Mouse (Mus musculus) forebrain, embryonic 11.5 days (tissue): ENCODE measurements at regions not wholly inside any gene's neighbourhood (a gene's known extent, or its start where the extent isn't known, plus 50 kb on each side); places are given as distances from the start of the nearest gene placed in this dataset.
"Not testable (repeated sequence)": the region's sequence is repeated elsewhere in the genome, so short reads cannot be mapped to it uniquely, and the experiment has no call there.

Experiments
- ATAC-seq: fragments of 200-750 bp; cut with Nextera tagmentation; replicated peaks from 2 replicates; pipeline ENCODE4 v1.8.0; 2017; ENCODE audit warnings: moderate TSS enrichment; ENCODE audit not compliant: low FRiP score
- DNase-seq: peaks from one replicate; pipeline ENCODE4 v3.0.0-alpha.2; 2017; ENCODE audit warnings: low spot score
- H3K27ac ChIP-seq: fragments of 300-500 bp; sonication (generic); 2 replicates; pipeline ENCODE4 v1.5.1; 2014; ENCODE audit warnings: low read depth, low read length
- H3K27me3 ChIP-seq: fragments of 300-500 bp; sonication (generic); 2 replicates; pipeline ENCODE4 v1.6.1; 2014; ENCODE audit warnings: mild to moderate bottlenecking, low read length, mixed read lengths; ENCODE audit not compliant: control insufficient read depth, insufficient read depth
- H3K36me3 ChIP-seq: fragments of 300-500 bp; sonication (generic); 2 replicates; pipeline ENCODE4 v1.6.1; 2014; ENCODE audit warnings: mild to moderate bottlenecking, low read length, moderate library complexity, mixed read lengths; ENCODE audit not compliant: control insufficient read depth, insufficient read depth
- H3K4me1 ChIP-seq: fragments of 300-500 bp; sonication (generic); replicated peaks from 2 replicates; pipeline ENCODE4 v1.6.1; 2014; ENCODE audit warnings: low read length, mixed read lengths; ENCODE audit not compliant: control insufficient read depth, insufficient read depth
- H3K4me2 ChIP-seq: fragments of 300-500 bp; sonication (generic); 2 replicates; pipeline ENCODE4 v1.6.1; 2014; ENCODE audit warnings: low read depth, mild to moderate bottlenecking, low read length, moderate library complexity, mixed read lengths; ENCODE audit not compliant: severe bottlenecking
- H3K4me3 ChIP-seq: fragments of 300-500 bp; sonication (generic); 2 replicates; pipeline ENCODE4 v1.5.1; 2014; ENCODE audit warnings: low read depth, low read length
- H3K9ac ChIP-seq: fragments of 300-500 bp; sonication (generic); 2 replicates; pipeline ENCODE4 v1.6.1; 2014; ENCODE audit warnings: low read length
- H3K9me3 ChIP-seq: fragments of 300-500 bp; sonication (generic); 2 replicates; pipeline ENCODE4 v1.6.1; 2016; ENCODE audit warnings: low read length, mixed read lengths; ENCODE audit not compliant: control insufficient read depth
- WGBS: fragments of 180-500 bp; shearing (Covaris S2); extraction: QIAGEN DNeasy Blood & Tissue Kit; methylation state at CpG from one replicate; pipeline ENCODE4 v1.1.7; 2014; 5-methylcytosine and 5-hydroxymethylcytosine counted together

GRCm38 (mm10) chr8:98680065-98680464 is 736.2 kb downstream of the Cdh8 start:
- 94% methylated on average over 2 of the region's 2 CpGs for WGBS
- DNase-seq (no peak), ATAC-seq (no peak)
- Histone ChIP-seq H3K4me3 (no peak overlapping the region), H3K9ac (no peak overlapping the region), H3K36me3 (no peaks in the 10 kb centered on the region), H3K4me1 (no peaks in the 10 kb centered on the region), H3K27me3 (no peaks in the 10 kb centered on the region), H3K4me2 (no peak overlapping the region), H3K27ac (no peak overlapping the region), H3K9me3 (no peaks in the 10 kb centered on the region)

GRCm38 (mm10) chr8:98659287-98659686 is 757.0 kb downstream of the Cdh8 start:
- Histone ChIP-seq H3K9me3 (no peaks in the 10 kb centered on the region), H3K9ac (no peak overlapping the region), H3K36me3 (no peaks in the 10 kb centered on the region), H3K27me3 (no peaks in the 10 kb centered on the region), H3K4me2 (no peak overlapping the region), H3K4me1 (no peaks in the 10 kb centered on the region), H3K27ac (no peak overlapping the region), H3K4me3 (no peak overlapping the region)
- no peak for DNase-seq
- no peak for ATAC-seq
- 67% methylated on average over 2 of the region's 2 CpGs for WGBS

GRCm38 (mm10) chr8:98652316-98652715 is 764.0 kb downstream of the Cdh8 start:
- not testable (repeated sequence) for H3K9me3 ChIP-seq, DNase-seq, H3K4me2 ChIP-seq, H3K27ac ChIP-seq, H3K36me3 ChIP-seq, ATAC-seq, H3K27me3 ChIP-seq, H3K9ac ChIP-seq, H3K4me1 ChIP-seq, H3K4me3 ChIP-seq
- WGBS = 91% methylated on average over 4 of the region's 4 CpGs

- Histone ChIP-seq H3K4me1 (no peaks in the 10 kb centered on the region), H3K4me3 (no peak overlapping the region), H3K36me3 (no peaks in the 10 kb centered on the region), H3K27me3 (no peaks in the 10 kb centered on the region), H3K4me2 (no peak overlapping the region), H3K9me3 (no peaks in the 10 kb centered on the region), H3K27ac (no peak overlapping the region), H3K9ac (no peak overlapping the region)
- 76% methylated on average over 1 of the region's 1 CpGs for whole genome bisulfite sequencing
- DNase-seq (no peak), ATAC-seq (no peak)
Measured at GRCm38 (mm10) chr8:98651010-98651409, 765.3 kb downstream of the Cdh8 start.

- WGBS = 88% methylated on average over 5 of the region's 5 CpGs
- Histone ChIP-seq H3K4me3 (no peak overlapping the region), H3K36me3 (no peaks in the 10 kb centered on the region), H3K9me3 (no peaks in the 10 kb centered on the region), H3K27ac (no peak overlapping the region), H3K4me1 (no peaks in the 10 kb centered on the region), H3K27me3 (no peaks in the 10 kb centered on the region), H3K4me2 (no peak overlapping the region), H3K9ac (no peak overlapping the region)
- no peak for DNase-seq
- ATAC-seq = no peak
Measured at GRCm38 (mm10) chr8:98628151-98628550, 788.1 kb downstream of the Cdh8 start.

- ATAC-seq (no peak), DNase-seq (no peak)
- WGBS = 86% methylated on average over 4 of the region's 4 CpGs
- Histone ChIP-seq H3K27me3 (no peaks in the 10 kb centered on the region), H3K27ac (no peak overlapping the region), H3K4me1 (no peaks in the 10 kb centered on the region), H3K4me3 (no peak overlapping the region), H3K9ac (no peak overlapping the region), H3K36me3 (no peaks in the 10 kb centered on the region), H3K9me3 (no peaks in the 10 kb centered on the region), H3K4me2 (no peak overlapping the region)
Measured at GRCm38 (mm10) chr8:98613834-98614428, 802.3 kb downstream of the Cdh8 start.

GRCm38 (mm10) chr8:98572597-98573514 is 843.4 kb downstream of the Cdh8 start:
- Histone ChIP-seq H3K27me3 (no peaks in the 10 kb centered on the region), H3K9ac (no peak overlapping the region), H3K9me3 (no peaks in the 10 kb centered on the region), H3K4me2 (no peak overlapping the region), H3K27ac (no peak overlapping the region), H3K4me3 (no peak overlapping the region), H3K36me3 (no peaks in the 10 kb centered on the region), H3K4me1 (no peaks in the 10 kb centered on the region)
- no peak for DNase-seq
- 46% methylated on average over 6 of the region's 6 CpGs for WGBS
- peak; percentile 84 for ATAC-seq

- DNase-seq (no peak), ATAC-seq (no peak)
- Histone ChIP-seq H3K9me3 (no peaks in the 10 kb centered on the region), H3K9ac (no peak overlapping the region), H3K4me2 (no peak overlapping the region), H3K4me3 (no peak overlapping the region), H3K36me3 (no peaks in the 10 kb centered on the region), H3K4me1 (no peaks in the 10 kb centered on the region), H3K27ac (no peak overlapping the region), H3K27me3 (no peaks in the 10 kb centered on the region)
- WGBS = 78% methylated on average over 5 of the region's 5 CpGs
Measured at GRCm38 (mm10) chr8:98566661-98567060, 849.6 kb downstream of the Cdh8 start.

- DNase-seq (no peak), ATAC-seq (no peak)
- no peaks in the 10 kb centered on the region for H3K9me3 ChIP-seq
- H3K27me3 ChIP-seq = no peaks in the 10 kb centered on the region
- H3K4me3 ChIP-seq = no peak overlapping the region
- WGBS = 46% methylated on average over 4 of the region's 4 CpGs
- H3K4me2 ChIP-seq = no peak overlapping the region
- no peaks in the 10 kb centered on the region for H3K4me1 ChIP-seq
- H3K36me3 ChIP-seq = no peaks in the 10 kb centered on the region
- H3K27ac ChIP-seq = no peak overlapping the region
- H3K9ac ChIP-seq = no peak overlapping the region
Measured at GRCm38 (mm10) chr8:98518459-98518858, 897.8 kb downstream of the Cdh8 start.
